13 mouse cellular contexts compared by ENCODE assay signal in the genomic region with DNA sequence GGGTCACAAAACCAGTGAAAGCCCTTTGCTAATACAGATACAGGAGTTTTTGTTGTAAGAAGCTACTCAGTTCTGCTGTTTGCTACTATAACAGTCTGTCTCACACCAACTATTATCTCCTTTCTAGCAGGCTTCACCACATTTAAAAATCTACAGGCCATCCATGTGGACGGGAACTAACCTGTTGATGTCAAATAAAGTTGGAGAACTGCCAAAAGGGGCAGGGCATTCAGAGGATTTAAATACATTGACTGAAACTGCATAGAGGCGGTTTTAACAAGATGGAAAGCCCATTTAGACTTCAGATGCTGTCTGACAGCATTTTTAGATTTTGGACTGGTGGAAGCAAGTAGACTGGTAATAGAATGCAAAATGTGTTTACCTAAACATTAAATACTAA.
"Had no signal": no experiment of that assay in that cellular context is flagged by ENCODE, and none has a peak within 500 bp of the region (broad histone marks: within the 10 kb centered on the region; RNA-seq: fewer than 3 reads in every experiment).

No protein-coding gene starts in this region.

- DNase-seq: kidney, adult 8-10 months; kidney, postnatal 10 days; left cerebral cortex, postnatal 4 days; liver, embryonic 13.5 days; liver, postnatal 0 days; right cerebral cortex, postnatal 4 days; spleen, adult 18-20 months; thymus, adult 18-20 months; thymus, postnatal 14 days had no signal

- H3K9me3 ChIP-seq: limb, embryonic 15.5 days; liver, embryonic 13.5 days; midbrain, embryonic 12.5 days; neural tube, embryonic 15.5 days had no signal

- H3K4me3 ChIP-seq: limb, embryonic 15.5 days; liver, embryonic 13.5 days; midbrain, embryonic 12.5 days; myocyte; neural tube, embryonic 15.5 days had no signal

- H3K4me2 ChIP-seq: limb, embryonic 15.5 days; liver, embryonic 13.5 days; midbrain, embryonic 12.5 days; neural tube, embryonic 15.5 days had no signal

- H3K36me3 ChIP-seq: limb, embryonic 15.5 days; liver, embryonic 13.5 days; midbrain, embryonic 12.5 days; neural tube, embryonic 15.5 days had no signal

- H3K27ac ChIP-seq: limb, embryonic 15.5 days; liver, embryonic 13.5 days; midbrain, embryonic 12.5 days; neural tube, embryonic 15.5 days had no signal

- H3K9ac ChIP-seq: limb, embryonic 15.5 days; liver, embryonic 13.5 days; liver, postnatal 0 days; midbrain, embryonic 12.5 days; neural tube, embryonic 15.5 days had no signal

- H3K4me1 ChIP-seq: liver, embryonic 13.5 days; neural tube, embryonic 15.5 days had no signal

- ATAC-seq: liver, postnatal 0 days had no signal

- H3K27me3 ChIP-seq: limb, embryonic 15.5 days; liver, embryonic 13.5 days; midbrain, embryonic 12.5 days; neural tube, embryonic 15.5 days had no signal
